Mouse (Mus musculus) urinary bladder, postnatal 10 days (tissue): ENCODE results near the gene Cntnap3.
"Not testable (repeated sequence)": the region's sequence is repeated elsewhere in the genome, so short reads cannot be mapped to it uniquely, and the experiment has no call there.

Experiments used
- DNase-seq: peaks from one replicate; pipeline ENCODE4 v3.0.0; 2022; ENCODE audit warnings: low spot score

Gene Cntnap3

GRCm38 (mm10) chr13:64903585-64904208, at the start of gene Cntnap3:
Gene Cntnap3, minus strand, starts transcription at chr13:64903955.
- DNase-seq: no peak

DNA sequence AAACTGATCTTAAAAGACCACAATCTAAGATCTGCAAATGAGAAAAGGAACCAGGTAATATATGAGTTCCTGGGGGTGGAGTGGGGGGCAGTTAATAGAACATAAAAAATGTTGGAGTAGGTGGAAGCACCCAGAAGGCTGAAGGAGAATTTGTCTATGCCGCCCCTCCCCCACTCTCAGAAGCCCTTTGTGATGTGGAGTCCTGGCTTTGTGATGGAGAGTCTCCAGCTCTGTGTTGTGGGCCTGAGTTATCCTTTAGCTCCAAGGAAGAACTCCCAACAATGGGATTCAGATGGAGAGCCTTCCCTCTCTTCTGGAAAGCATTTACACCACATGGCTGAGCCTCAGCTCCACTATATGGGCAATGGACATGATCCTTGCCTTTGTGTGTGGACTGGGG, 13.4 kb upstream of the Cntnap3 start, which contains the start of gene Spata31:
TSS of gene Spata31 (plus strand) at position 216 of the 400 bp plus-strand sequence.
- no peak for DNase-seq

DNA sequence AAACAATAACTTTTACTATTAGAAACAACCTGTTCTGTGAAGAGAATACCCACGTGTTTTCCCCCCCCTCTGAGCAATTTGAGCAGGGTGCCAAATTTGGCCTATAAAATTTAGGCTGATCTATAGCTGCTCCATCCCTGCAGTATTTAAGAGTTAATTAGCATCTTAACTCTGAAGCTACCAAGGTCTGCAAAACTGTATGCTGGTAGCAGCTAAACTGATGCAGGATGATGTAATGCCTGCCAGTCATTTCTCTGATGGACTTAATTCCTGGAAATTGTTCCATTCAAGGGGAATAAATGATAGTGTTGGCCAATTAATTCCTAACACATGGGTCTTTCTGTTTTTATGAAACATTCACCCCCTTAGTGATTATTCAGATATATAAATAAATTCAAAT, 623 bp downstream of the Cntnap3 start:
- DNase-seq: no peak

- no peak for DNase-seq
Measured at GRCm38 (mm10) chr13:64865397-64865796, 38.4 kb downstream of the Cntnap3 start.

DNA sequence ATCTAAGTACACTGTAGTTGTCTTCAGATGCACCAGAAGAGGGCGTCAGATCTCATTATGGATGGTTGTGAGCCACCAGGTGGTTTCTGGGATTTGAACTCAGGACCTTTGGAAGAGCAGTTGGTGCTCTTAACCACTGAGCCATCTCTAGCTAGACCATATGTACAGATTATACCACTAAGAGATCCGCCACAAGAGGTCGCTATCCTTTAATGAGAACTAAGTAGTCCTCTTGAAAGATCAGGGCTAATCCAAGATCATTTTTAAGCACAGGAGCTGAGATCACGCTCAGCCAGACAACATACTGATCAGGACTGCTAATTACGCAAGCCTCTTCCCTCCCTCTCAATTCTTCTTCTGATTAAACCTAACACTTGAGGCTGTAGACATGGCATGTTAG, 78.9 kb downstream of the Cntnap3 start:
- DNase-seq: not testable (repeated sequence)

DNA sequence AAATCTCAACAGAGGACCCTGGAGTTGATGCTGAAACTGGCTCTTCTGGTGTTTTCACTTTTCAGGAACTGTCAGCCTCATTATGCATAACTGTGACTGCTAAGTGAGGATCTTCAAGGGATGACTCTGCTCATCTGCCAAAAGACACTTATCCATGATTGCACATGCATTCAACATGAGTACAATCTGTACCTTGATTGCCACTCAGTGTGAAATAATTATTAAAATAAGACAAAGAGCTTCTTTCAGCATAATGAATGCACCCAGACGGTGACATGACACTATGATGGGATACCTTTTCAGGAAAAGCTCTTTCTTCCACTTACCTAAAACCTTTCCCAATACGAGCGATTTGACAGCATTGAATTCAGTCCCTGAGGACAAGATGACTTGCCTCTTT, 158.4 kb downstream of the Cntnap3 start:
- DNase-seq: no peak

DNA sequence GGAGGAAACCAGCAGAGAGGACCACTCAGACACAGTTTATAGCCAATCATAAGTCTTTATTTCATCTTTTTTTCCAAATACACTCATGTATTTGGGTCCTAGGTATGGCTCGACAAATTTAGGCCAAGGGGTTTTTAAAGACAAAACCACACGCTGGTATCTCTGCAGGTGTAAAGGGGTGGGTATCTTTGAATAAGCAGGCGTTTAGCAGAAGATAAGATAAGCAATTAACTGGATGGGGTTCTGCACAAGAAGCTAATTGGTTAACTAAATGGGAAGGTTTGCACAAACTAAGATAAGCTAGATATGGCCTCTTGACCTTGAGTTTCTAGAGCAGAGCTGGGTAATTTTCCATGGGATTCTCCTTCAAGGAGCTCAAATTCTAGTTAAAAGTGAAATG, 171.5 kb downstream of the Cntnap3 start:
- DNase-seq: no peak

- DNase-seq: no peak
Measured at GRCm38 (mm10) chr13:64716791-64717190, 187.0 kb downstream of the Cntnap3 start.

GRCm38 (mm10) chr13:64692463-64692862, 211.3 kb downstream of the Cntnap3 start:
- DNase-seq: no peak
